22 mouse cellular contexts compared by ENCODE assay signal in genomic region chr6:120146676-120147075, GRCm38 (mm10). TPM values are rescaled to one million over a fixed set of nuclear protein-coding genes. Genes with fewer than 3 reads are reported as not detected.
DNase-seq lines count a peak whose midpoint lies in the region; TF ChIP-seq lines count a peak whose summit lies in the region.
"Had no signal": no experiment of that assay in that cellular context is flagged by ENCODE, and none has a peak within 500 bp of the region (broad histone marks: within the 10 kb centered on the region; RNA-seq: fewer than 3 reads in every experiment).

No protein-coding gene starts in this region.

- 63% methylated on average over 10 of the region's 10 CpGs for WGBS in kidney, adult 2 months
- 47% methylated on average over 10 of the region's 10 CpGs for WGBS in heart, embryonic 10.5 days
- WGBS in thymus, adult 2 months: 95% methylated on average over 10 of the region's 10 CpGs

- no peaks in the 10 kb centered on the region for H3K36me3 ChIP-seq in kidney, adult 2 months (ENCODE audit: control insufficient read depth, insufficient read depth, low read length)
- no peaks in the 10 kb centered on the region for H3K36me3 ChIP-seq in heart, embryonic 10.5 days
- H3K36me3 ChIP-seq in thymus, adult 2 months (ENCODE audit: control insufficient read depth, insufficient read depth, low read length): no peaks in the 10 kb centered on the region
- H3K36me3 ChIP-seq: G1E; liver, embryonic 13.5 days; neural tube, embryonic 12.5 days had no signal

- peaks cover 3% of the 10 kb centered on the region; the same call in 1 of the 2 replicates for H3K4me1 ChIP-seq in kidney, adult 2 months (ENCODE audit: control insufficient read depth, insufficient read depth, low read length)
- H3K4me1 ChIP-seq in heart, embryonic 10.5 days: peaks cover 61% of the 10 kb centered on the region
- H3K4me1 ChIP-seq in thymus, adult 2 months (replicated peaks; ENCODE audit: control insufficient read depth, insufficient read depth, low read length): peaks cover 22% of the 10 kb centered on the region
- H3K4me1 ChIP-seq: neural tube, embryonic 12.5 days had no signal

- H3K4me3 ChIP-seq in kidney, adult 2 months (ENCODE audit: insufficient read depth, low read depth, low read length): no peak overlapping the region
- H3K4me3 ChIP-seq in heart, embryonic 10.5 days: no peak overlapping the region
- H3K4me3 ChIP-seq in thymus, adult 2 months (ENCODE audit: control insufficient read depth, insufficient read depth, low read length): no peak overlapping the region
- H3K4me3 ChIP-seq: liver, embryonic 13.5 days; neural tube, embryonic 12.5 days had no signal

- no peak for TF ChIP-seq CTCF in kidney, adult 2 months (conservative IDR thresholded peaks at IDR 0.05; ENCODE audit: insufficient read depth, insufficient read length, low read depth, low read length)
- TF ChIP-seq CTCF in thymus, adult 2 months (IDR thresholded peaks at IDR 0.05; ENCODE audit: borderline replicate concordance, control insufficient read depth, extremely low read depth, insufficient read depth, low read length, poor library complexity): no peak

- H3K9me3 ChIP-seq in heart, embryonic 10.5 days: no peaks in the 10 kb centered on the region
- H3K9me3 ChIP-seq: G1E; liver, embryonic 13.5 days; neural tube, embryonic 12.5 days had no signal

- no peak overlapping the region for H3K27ac ChIP-seq in kidney, adult 2 months (ENCODE audit: insufficient read depth, low read depth, low read length)
- peak overlapping the region; percentile 49 for H3K27ac ChIP-seq in heart, embryonic 10.5 days
- no peak overlapping the region for H3K27ac ChIP-seq in thymus, adult 2 months (ENCODE audit: control insufficient read depth, insufficient read depth, low read length)
- H3K27ac ChIP-seq: liver, embryonic 13.5 days; neural tube, embryonic 12.5 days had no signal

- no peaks in the 10 kb centered on the region for H3K27me3 ChIP-seq in kidney, adult 2 months (replicated peaks; ENCODE audit: control insufficient read depth, insufficient read depth, low read length)
- H3K27me3 ChIP-seq in heart, embryonic 10.5 days (ENCODE audit: insufficient read depth, poor library complexity, severe bottlenecking): no peaks in the 10 kb centered on the region
- H3K27me3 ChIP-seq in thymus, adult 2 months (ENCODE audit: control insufficient read depth, insufficient read depth, low read length): no peaks in the 10 kb centered on the region
- H3K27me3 ChIP-seq: liver, embryonic 13.5 days; neural tube, embryonic 12.5 days had no signal

- DNase-seq in kidney, adult 2 months: peak; percentile 63
- DNase-seq in kidney, adult 9 months: no peak
- no peak for DNase-seq in heart, embryonic 10.5 days (ENCODE audit: low spot score)
- peak; percentile 70 to 76 for DNase-seq in heart, postnatal 10 days
- DNase-seq in lung, postnatal 14 days: peak; percentile 64
- no peak for DNase-seq in thymus, adult 2 months
- no peak for DNase-seq in urinary bladder, postnatal 25 days (ENCODE audit: low spot score)
- DNase-seq in cerebellum, adult 11 months: no peak
- DNase-seq: adrenal gland, postnatal 14 days; cerebellum, postnatal 25 days; layer of hippocampus, postnatal 36 days; liver, embryonic 13.5 days; thymus, adult 18-20 months had no signal

- no peak for TF ChIP-seq POLR2A in kidney, adult 2 months (IDR thresholded peaks at IDR 0.05; ENCODE audit: low read depth, low read length)
- TF ChIP-seq POLR2A in thymus, adult 2 months (IDR thresholded peaks at IDR 0.05; ENCODE audit: control insufficient read depth, extremely low read depth, insufficient read depth, low read length, poor library complexity): no peak

- intact Hi-C loops in heart, postnatal 10 days (cut with DNase I): loop anchor here (2.0 kb wide), 1 partner anchor 32 kb away; no protein-coding TSS in a partner anchor

RNA-seq across cellular contexts. Expression of gene Ninj2, which starts 53.5 kb away (rescaled TPM):
- polyA plus RNA-seq in kidney, adult 2 months (2012; rRNA removed): not detected in 2 replicates
- not detected in 2 replicates for polyA plus RNA-seq in heart, embryonic 10.5 days (2016; fragmentation: Nextera tagmentation; extraction: Ambion mirVana)
- total RNA-seq in heart, postnatal 10 days (2021): not detected
- 0.26 and 0.33 TPM in 2 replicates for polyA plus RNA-seq in thymus, adult 2 months (2012; rRNA removed)
- total RNA-seq: adrenal gland, postnatal 14 days; G1E; gastrocnemius, adult 18-20 months; heart, postnatal 14 days; megakaryocyte-erythroid progenitor cell, adult 5-6 weeks; midbrain, postnatal 0 days had no signal
- polyA plus RNA-seq: forebrain, embryonic 14.5 days; G1E; large intestine, adult 2 months; limb, embryonic 11.5 days; liver, embryonic 13.5 days; midbrain, postnatal 0 days; neural tube, embryonic 12.5 days had no signal

Comparison
In these comparisons a context has a peak if more than half of its experiments do, and no peak if none do; other contexts are left out.
1. DNase-seq: peak in kidney, adult 2 months (single experiment), heart, postnatal 10 days (2 of 2) and lung, postnatal 14 days (single experiment); none in kidney, adult 9 months (single experiment), heart, embryonic 10.5 days (single experiment), thymus, adult 2 months (single experiment), urinary bladder, postnatal 25 days (single experiment) and cerebellum, adult 11 months (single experiment).